ENCODE assay signal across 8 mouse cellular contexts in genomic region chr15:88867368-88868023, GRCm38 (mm10). TPM values are rescaled to one million over a fixed set of nuclear protein-coding genes. Genes with fewer than 3 reads are reported as not detected.
DNase-seq lines count a peak whose midpoint lies in the region; ATAC-seq lines count a peak whose summit lies in the region.

No protein-coding gene starts in this region.

- peaks cover 31% of the 10 kb centered on the region for H3K36me3 ChIP-seq in forebrain, embryonic 14.5 days (ENCODE audit: control insufficient read depth, insufficient read depth, low read length)
- H3K36me3 ChIP-seq in forebrain, embryonic 16.5 days (ENCODE audit: control insufficient read depth, insufficient read depth), result peaks cover 18% of the 10 kb centered on the region; the same call in 1 of the 2 replicates
- H3K36me3 ChIP-seq in neural tube, embryonic 15.5 days, result peaks cover 25% of the 10 kb centered on the region

- H3K27me3 ChIP-seq in forebrain, embryonic 14.5 days (replicated peaks; ENCODE audit: control insufficient read depth, insufficient read depth, low read length), result no peaks in the 10 kb centered on the region
- no peaks in the 10 kb centered on the region for H3K27me3 ChIP-seq in forebrain, embryonic 16.5 days (replicated peaks; ENCODE audit: control insufficient read depth, insufficient read depth, low read length)
- no peaks in the 10 kb centered on the region for H3K27me3 ChIP-seq in neural tube, embryonic 15.5 days (replicated peaks)

- H3K4me3 ChIP-seq in forebrain, embryonic 14.5 days (ENCODE audit: low read depth, low read length), result no peak overlapping the region
- H3K4me3 ChIP-seq in forebrain, embryonic 16.5 days (replicated peaks; ENCODE audit: low read length), result no peak overlapping the region
- H3K4me3 ChIP-seq in neural tube, embryonic 15.5 days (replicated peaks), result no peak overlapping the region

- no peak for ATAC-seq in forebrain, embryonic 14.5 days
- ATAC-seq in forebrain, embryonic 16.5 days, result no peak
- no peak for ATAC-seq in neural tube, embryonic 15.5 days (ENCODE audit: low FRiP score)
- no peak for ATAC-seq in granulocyte monocyte progenitor cell, adult 5-6 weeks (replicated peaks; ENCODE audit: poor library complexity, severe bottlenecking)

- DNase-seq in forebrain, embryonic 14.5 days (ENCODE audit: low spot score), result no peak
- peak; percentile 81 for DNase-seq in NIH3T3 (ENCODE audit: low read depth)
- peak; percentile 91 for DNase-seq in heart, adult 8-10 months (ENCODE audit: low spot score)
- peak; percentile 74 for DNase-seq in kidney, postnatal 10 days
- DNase-seq in T-cell, adult 2 months (ENCODE audit: low spot score), result no peak

- peak overlapping the region; percentile 9; the same call in 1 of the 2 replicates for H3K27ac ChIP-seq in forebrain, embryonic 14.5 days (ENCODE audit: low read depth, low read length)
- H3K27ac ChIP-seq in forebrain, embryonic 16.5 days (ENCODE audit: low read length), result no peak overlapping the region
- H3K27ac ChIP-seq in neural tube, embryonic 15.5 days (replicated peaks), result 0 out of 2 replicates have a peak overlapping the region, but pooled peaks have one; percentile 34

- no peak overlapping the region for H3K4me2 ChIP-seq in forebrain, embryonic 14.5 days (ENCODE audit: low read length)
- no peak overlapping the region for H3K4me2 ChIP-seq in forebrain, embryonic 16.5 days (ENCODE audit: low read length)
- no peak overlapping the region for H3K4me2 ChIP-seq in neural tube, embryonic 15.5 days

- peaks cover 7% of the 10 kb centered on the region for H3K4me1 ChIP-seq in forebrain, embryonic 14.5 days (ENCODE audit: control insufficient read depth, insufficient read depth, low read length)
- H3K4me1 ChIP-seq in forebrain, embryonic 16.5 days (replicated peaks; ENCODE audit: control insufficient read depth, insufficient read depth, low read length), result peaks cover 18% of the 10 kb centered on the region
- peaks cover 26% of the 10 kb centered on the region for H3K4me1 ChIP-seq in neural tube, embryonic 15.5 days

- no peak overlapping the region for H3K9ac ChIP-seq in forebrain, embryonic 14.5 days (ENCODE audit: low read length)
- no peak overlapping the region for H3K9ac ChIP-seq in forebrain, embryonic 16.5 days (replicated peaks; ENCODE audit: low read depth, low read length)
- H3K9ac ChIP-seq in neural tube, embryonic 15.5 days (replicated peaks), result no peak overlapping the region

- H3K9me3 ChIP-seq in forebrain, embryonic 14.5 days (replicated peaks; ENCODE audit: control insufficient read depth, low read length), result no peaks in the 10 kb centered on the region
- H3K9me3 ChIP-seq in forebrain, embryonic 16.5 days (ENCODE audit: control insufficient read depth, low read length), result no peaks in the 10 kb centered on the region
- H3K9me3 ChIP-seq in neural tube, embryonic 15.5 days (replicated peaks), result no peaks in the 10 kb centered on the region

- WGBS in forebrain, embryonic 14.5 days, result 35% methylated on average over 5 of the region's 5 CpGs
- WGBS in forebrain, embryonic 16.5 days, result 37% methylated on average over 5 of the region's 5 CpGs
- WGBS in neural tube, embryonic 15.5 days, result 52% methylated on average over 5 of the region's 5 CpGs

RNA-seq across cellular contexts. Expression of gene Pim3, which starts 5.5 kb away (rescaled TPM):
- polyA plus RNA-seq in forebrain, embryonic 14.5 days (2014; fragmentation: Nextera tagmentation; extraction: Ambion mirVana), result 49.1 and 52.9 TPM in 2 replicates
- 58.2 and 70.7 TPM in 2 replicates for polyA plus RNA-seq in forebrain, embryonic 16.5 days (2015; fragmentation: Nextera tagmentation; extraction: Ambion mirVana)
- total RNA-seq in heart, adult 8-10 months (2022), result 100 to 1,000 TPM in 1 of 4 experiments, 10 to 100 TPM in 3; 70.8 to 183 (median 86.1) TPM
- polyA plus RNA-seq in neural tube, embryonic 15.5 days (2015; fragmentation: Nextera tagmentation; extraction: Ambion mirVana), result 66.8 and 78.7 TPM in 2 replicates
- total RNA-seq in granulocyte monocyte progenitor cell, adult 5-6 weeks (2014; fragmentation: Nextera tagmentation), result 13.8 and 14.6 TPM in 2 replicates
- total RNA-seq in granulocyte monocyte progenitor cell, adult 5-6 weeks (2017), result 13.0 and 21.3 TPM in 2 replicates

RNA-seq across cellular contexts. Expression of gene Creld2, which starts 48.0 kb away (rescaled TPM):
- polyA plus RNA-seq in forebrain, embryonic 14.5 days (2014; fragmentation: Nextera tagmentation; extraction: Ambion mirVana), result 65.5 and 65.8 TPM in 2 replicates
- polyA plus RNA-seq in forebrain, embryonic 16.5 days (2015; fragmentation: Nextera tagmentation; extraction: Ambion mirVana), result 57.3 and 60.4 TPM in 2 replicates
- 10 to 100 TPM; 17.2 to 28.0 (median 21.1) TPM for total RNA-seq in heart, adult 8-10 months (2022)
- polyA plus RNA-seq in neural tube, embryonic 15.5 days (2015; fragmentation: Nextera tagmentation; extraction: Ambion mirVana), result 63.8 and 71.3 TPM in 2 replicates
- 72.9 and 76.0 TPM in 2 replicates for total RNA-seq in granulocyte monocyte progenitor cell, adult 5-6 weeks (2014; fragmentation: Nextera tagmentation)
- 138 and 139 TPM in 2 replicates for total RNA-seq in granulocyte monocyte progenitor cell, adult 5-6 weeks (2017)

RNA-seq across cellular contexts. Expression of gene Alg12, which starts 48.4 kb away (rescaled TPM):
- polyA plus RNA-seq in forebrain, embryonic 14.5 days (2014; fragmentation: Nextera tagmentation; extraction: Ambion mirVana), result 8.4 and 8.8 TPM in 2 replicates
- 6.6 and 8.8 TPM in 2 replicates for polyA plus RNA-seq in forebrain, embryonic 16.5 days (2015; fragmentation: Nextera tagmentation; extraction: Ambion mirVana)
- total RNA-seq in heart, adult 8-10 months (2022), result 10 to 100 TPM in 2 of 4 experiments, 1 to 10 TPM in 2; 7.4 to 10.3 (median 9.9) TPM
- polyA plus RNA-seq in neural tube, embryonic 15.5 days (2015; fragmentation: Nextera tagmentation; extraction: Ambion mirVana), result 8.3 and 9.4 TPM in 2 replicates
- total RNA-seq in granulocyte monocyte progenitor cell, adult 5-6 weeks (2014; fragmentation: Nextera tagmentation), result 12.9 and 14.2 TPM in 2 replicates
- total RNA-seq in granulocyte monocyte progenitor cell, adult 5-6 weeks (2017), result 3.5 and 11.6 TPM in 2 replicates

Comparison
In these comparisons a context has a peak if more than half of its experiments do, and no peak if none do; other contexts are left out.
1. DNase-seq: peak in NIH3T3 (single experiment), heart, adult 8-10 months (single experiment) and kidney, postnatal 10 days (single experiment); none in forebrain, embryonic 14.5 days (single experiment) and T-cell, adult 2 months (single experiment).